Mouse (Mus musculus): ENCODE measurements around the gene Rasgef1c. TPM values are rescaled to one million over a fixed set of nuclear protein-coding genes. Genes with fewer than 3 reads are reported as not detected.

Rasgef1c gene
- polyA plus RNA-seq, 1 experiment from 2014 or later = not detected

DNA sequence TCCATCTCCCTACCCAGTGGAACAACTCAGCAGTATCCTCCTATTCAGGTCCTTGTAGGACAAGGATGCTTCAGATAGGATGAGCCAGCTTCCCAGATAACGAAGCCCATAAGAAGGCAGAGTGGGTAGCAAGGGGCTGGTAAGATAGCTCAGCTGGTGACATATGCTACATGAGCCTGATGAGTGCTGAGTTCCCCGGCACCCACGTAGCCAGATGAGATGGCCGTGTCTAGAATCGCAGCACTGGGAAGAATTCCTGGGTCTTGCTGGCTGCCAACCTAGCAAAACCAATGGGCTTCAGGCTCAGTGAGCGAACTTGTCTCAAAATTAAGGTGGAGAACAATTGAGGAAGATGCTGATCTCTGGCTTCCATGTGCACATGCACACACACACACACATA lies 36.1 kb downstream of the Rasgef1c start:
- WGBS (ENCODE audit: missing documents) = 91% methylated on average over 6 of the region's 6 CpGs
- no peaks in the 10 kb centered on the region for H3K79me2 ChIP-seq (ENCODE audit: inconsistent target)
- no peak overlapping the region for H3K4me3 ChIP-seq (ENCODE audit: inconsistent target)
- H3K36me3 ChIP-seq (ENCODE audit: inconsistent target) = no peaks in the 10 kb centered on the region
- H3K27ac ChIP-seq = no peak overlapping the region

DNA sequence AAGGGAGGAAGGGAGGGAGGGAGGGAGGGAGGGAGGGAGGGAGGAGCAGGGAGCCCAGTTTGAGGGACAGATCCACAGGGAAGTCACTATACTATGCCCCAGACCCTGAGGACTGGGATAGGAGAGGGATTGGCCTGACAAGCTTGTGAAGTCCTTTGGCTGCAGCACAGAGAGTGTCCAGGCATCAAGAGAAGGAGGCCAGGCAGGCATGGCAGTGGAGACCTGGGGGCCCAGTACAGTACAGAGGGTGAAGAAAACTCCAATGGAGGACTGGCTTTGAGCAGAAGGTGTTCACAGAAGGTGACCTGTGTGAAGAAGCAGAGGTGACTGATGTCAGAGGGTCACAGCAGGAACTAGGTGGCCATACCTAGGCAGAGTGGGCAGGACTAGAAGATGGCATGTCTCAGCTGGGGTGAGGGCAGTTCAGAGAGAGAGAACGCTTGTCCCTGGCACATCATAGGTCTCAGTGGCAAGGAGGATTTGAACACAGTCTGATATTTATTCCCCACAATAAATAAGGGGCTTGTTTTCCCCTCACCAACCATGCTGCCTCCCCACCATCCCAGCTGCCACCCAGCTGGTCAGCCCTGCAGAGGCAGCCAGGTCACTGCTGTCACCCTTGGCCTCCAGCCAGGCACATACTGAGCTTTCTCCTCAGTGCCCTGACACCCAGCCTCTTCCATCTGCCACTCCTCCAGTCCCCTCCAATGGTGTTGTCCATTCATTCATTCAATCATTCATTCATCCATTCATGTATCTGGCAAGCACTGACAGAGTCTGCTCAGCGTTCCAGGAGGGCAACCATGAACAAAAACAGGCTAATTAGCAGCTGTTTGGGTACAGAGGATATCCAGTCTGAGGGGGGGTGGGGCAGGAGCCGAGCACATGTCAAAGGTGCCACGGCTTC lies 36.9 kb downstream of the Rasgef1c start:
- WGBS (ENCODE audit: missing documents) = 74% methylated on average over 4 of the region's 4 CpGs
- Histone ChIP-seq H3K36me3 (ENCODE audit: inconsistent target) (no peaks in the 10 kb centered on the region), H3K79me2 (ENCODE audit: inconsistent target) (no peaks in the 10 kb centered on the region)

DNA sequence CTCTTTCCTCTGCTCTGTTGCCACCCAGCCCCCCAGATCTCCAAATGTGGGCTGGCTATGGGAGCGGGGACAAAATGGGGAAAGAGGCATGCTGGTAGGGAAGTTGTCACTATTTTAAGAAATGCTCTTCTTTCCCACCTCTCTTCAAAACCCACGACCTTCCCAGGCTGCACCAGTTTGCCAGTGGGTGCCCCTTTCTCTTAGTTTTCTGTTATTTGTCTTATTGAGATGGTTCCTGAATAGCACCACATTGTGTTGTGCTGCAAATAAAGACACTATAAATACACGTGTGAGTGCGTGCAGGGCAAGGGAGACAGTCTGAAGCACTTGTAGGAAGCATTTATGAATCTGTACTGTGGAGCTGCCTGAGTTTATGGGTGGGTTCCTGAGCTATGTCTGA lies 41.2 kb downstream of the Rasgef1c start:
- Histone ChIP-seq H3K27ac (no peak overlapping the region), H3K79me2 (ENCODE audit: inconsistent target) (no peaks in the 10 kb centered on the region), H3K36me3 (ENCODE audit: inconsistent target) (no peaks in the 10 kb centered on the region), H3K4me3 (ENCODE audit: inconsistent target) (no peak overlapping the region)
- WGBS (ENCODE audit: missing documents) = 53% methylated on average over 4 of the region's 4 CpGs

More for the DNA sequence above, 36.9 kb downstream of the Rasgef1c start:
- no peak overlapping the region for H3K27ac ChIP-seq
- no peak overlapping the region for H3K4me3 ChIP-seq (ENCODE audit: inconsistent target)

DNA sequence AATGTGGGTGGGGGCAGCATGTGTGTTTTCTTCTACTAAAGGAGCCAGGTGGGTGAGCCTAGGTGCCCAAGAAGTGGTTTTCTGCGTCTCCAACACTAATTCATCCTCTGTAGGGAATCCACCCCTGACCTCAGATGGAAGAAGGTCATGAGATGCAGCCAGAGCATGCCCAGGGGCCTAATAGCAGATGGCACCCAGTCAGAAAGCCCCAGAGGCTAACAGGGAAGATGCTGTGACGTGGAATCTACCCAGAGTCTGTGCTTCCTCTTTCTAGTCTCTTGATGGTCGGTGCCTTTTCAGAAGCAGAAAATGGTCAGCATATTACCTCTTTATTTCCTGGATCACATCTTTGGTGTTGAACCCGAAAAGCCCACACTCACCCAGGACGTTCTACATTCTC lies 42.3 kb downstream of the Rasgef1c start:
- Histone ChIP-seq H3K79me2 (ENCODE audit: inconsistent target) (no peaks in the 10 kb centered on the region), H3K36me3 (ENCODE audit: inconsistent target) (no peaks in the 10 kb centered on the region), H3K4me3 (ENCODE audit: inconsistent target) (no peak overlapping the region), H3K27ac (no peak overlapping the region)
- WGBS (ENCODE audit: missing documents) = 54% methylated on average over 5 of the region's 5 CpGs

DNA sequence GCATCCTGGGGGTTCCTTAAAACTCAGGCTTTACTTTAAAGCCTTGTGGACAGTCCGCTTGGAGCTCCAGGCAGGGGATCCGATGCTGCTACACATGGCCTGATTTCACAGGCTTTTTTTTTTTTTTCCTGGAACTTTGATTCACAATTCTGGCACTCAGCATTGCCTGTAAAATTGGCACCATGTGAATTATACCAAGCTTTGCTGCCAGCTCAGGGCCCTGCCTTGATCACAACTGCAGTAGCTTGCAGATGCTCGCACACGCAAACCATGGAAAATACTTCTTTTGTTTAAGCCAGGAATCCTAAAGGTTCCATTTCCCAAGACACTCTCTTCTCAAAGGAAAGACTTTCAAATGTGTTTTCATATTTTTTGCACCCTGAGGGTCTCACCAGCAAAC lies 44.1 kb downstream of the Rasgef1c start:
- Histone ChIP-seq H3K36me3 (ENCODE audit: inconsistent target) (no peaks in the 10 kb centered on the region), H3K27ac (no peak overlapping the region), H3K79me2 (ENCODE audit: inconsistent target) (no peaks in the 10 kb centered on the region), H3K4me3 (ENCODE audit: inconsistent target) (no peak overlapping the region)
- 97% methylated on average over 4 of the region's 4 CpGs for WGBS (ENCODE audit: missing documents)

DNA sequence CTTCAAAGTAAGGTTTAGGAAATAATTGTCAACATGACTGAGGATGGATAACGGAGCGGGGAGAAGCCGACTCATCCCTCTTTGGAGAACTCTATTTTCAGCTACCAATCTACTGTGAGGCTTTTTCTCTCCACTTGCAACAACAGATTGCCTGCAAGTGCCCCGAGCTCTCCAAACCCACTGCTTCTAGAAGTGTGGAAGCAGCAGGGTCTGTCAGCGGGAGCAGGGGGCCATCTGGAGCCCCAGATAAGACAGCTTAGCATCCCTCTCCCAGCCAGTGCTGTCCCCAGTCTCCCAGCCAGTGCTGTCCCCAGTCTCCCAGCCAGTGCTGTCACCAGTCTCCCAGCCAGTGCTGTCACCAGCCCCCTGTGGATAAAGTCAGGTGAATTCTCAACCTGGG lies 48.2 kb downstream of the Rasgef1c start:
- 92% methylated on average over 5 of the region's 5 CpGs for WGBS (ENCODE audit: missing documents)
- Histone ChIP-seq H3K36me3 (ENCODE audit: inconsistent target) (no peaks in the 10 kb centered on the region), H3K79me2 (ENCODE audit: inconsistent target) (no peaks in the 10 kb centered on the region), H3K4me3 (ENCODE audit: inconsistent target) (no peak overlapping the region), H3K27ac (no peak overlapping the region)

DNA sequence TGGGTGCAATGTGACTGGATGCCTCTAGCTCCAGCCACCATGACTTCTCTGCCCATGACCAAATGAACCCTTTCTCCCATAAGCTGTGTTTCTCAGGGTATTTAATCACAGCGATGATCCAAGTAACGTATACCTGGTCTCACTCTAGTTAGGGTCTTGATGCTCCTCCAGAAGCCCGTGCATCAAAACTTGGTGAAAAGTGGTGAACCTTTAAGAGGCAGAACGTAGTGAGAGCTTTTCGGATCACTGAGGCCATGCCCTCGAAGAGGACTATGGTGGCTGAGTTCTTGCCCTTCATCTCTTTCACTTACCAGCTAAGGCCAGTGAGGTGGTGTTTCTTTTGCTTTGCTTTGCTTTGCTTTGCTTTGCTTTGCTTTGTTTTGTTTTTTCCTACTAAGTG lies 52.0 kb downstream of the Rasgef1c start:
- H3K36me3 ChIP-seq (ENCODE audit: inconsistent target) = no peaks in the 10 kb centered on the region
- no peaks in the 10 kb centered on the region for H3K79me2 ChIP-seq (ENCODE audit: inconsistent target)
- H3K27ac ChIP-seq = no peak overlapping the region
- WGBS (ENCODE audit: missing documents) = 95% methylated on average over 6 of the region's 6 CpGs
- no peak overlapping the region for H3K4me3 ChIP-seq (ENCODE audit: inconsistent target)

DNA sequence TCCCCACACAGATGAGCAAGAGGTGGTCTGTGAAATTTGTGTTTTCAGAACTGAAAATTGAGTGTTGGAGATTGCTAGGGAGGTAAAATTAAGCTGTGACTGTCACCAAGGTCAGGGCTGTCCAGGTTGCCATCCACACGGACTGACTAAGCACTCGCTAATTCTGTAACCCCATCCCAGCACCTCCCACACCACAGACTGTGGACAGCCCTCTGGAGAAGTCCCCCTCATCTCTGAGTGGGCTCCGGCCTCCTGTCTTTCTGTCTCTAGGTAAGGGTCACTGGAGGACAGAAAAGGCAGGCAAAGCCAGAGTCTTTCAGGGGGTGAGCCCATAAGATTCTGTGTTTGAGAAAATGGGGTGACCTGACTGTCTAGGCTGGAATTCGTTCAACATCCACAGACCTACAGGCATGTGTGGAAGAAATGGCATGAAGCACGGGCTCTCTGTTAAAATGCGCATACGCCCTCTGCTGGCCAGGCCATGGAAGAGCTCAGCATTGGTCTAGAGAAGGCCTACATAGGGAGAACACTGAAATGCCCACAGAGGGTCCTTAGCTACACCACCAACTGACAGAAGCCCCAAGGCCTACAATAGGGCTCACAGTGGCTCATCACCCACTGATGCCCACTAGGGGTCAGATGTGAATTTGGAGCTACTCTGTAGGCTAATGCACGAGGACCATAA lies 54.1 kb downstream of the Rasgef1c start:
- WGBS (ENCODE audit: missing documents) = 35% methylated on average over 8 of the region's 8 CpGs
- Histone ChIP-seq H3K79me2 (ENCODE audit: inconsistent target) (no peaks in the 10 kb centered on the region), H3K27ac (no peak overlapping the region), H3K4me3 (ENCODE audit: inconsistent target) (no peak overlapping the region), H3K36me3 (ENCODE audit: inconsistent target) (no peaks in the 10 kb centered on the region)

DNA sequence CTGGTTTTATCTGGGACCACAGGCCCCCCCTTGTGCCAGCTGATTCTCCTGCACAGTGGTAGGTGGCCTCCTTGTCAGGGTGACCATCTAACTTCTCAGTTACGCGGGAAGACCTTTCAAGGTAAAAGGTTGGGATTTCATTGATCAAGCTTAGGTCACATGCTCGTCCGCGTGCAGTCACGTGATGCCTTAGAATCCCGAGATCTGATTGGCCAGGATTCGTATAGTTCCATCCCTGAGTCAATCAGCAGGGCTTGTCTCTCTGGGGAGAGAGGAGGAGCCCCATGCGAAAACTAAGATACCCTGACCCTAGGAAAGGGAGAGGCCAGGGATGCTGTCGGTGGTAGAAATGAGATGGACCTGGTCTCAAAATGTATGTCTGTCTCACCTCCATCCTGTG lies 56.4 kb downstream of the Rasgef1c start:
- no peak overlapping the region for H3K27ac ChIP-seq
- 92% methylated on average over 10 of the region's 10 CpGs for WGBS (ENCODE audit: missing documents)
- no peaks in the 10 kb centered on the region for H3K36me3 ChIP-seq (ENCODE audit: inconsistent target)

DNA sequence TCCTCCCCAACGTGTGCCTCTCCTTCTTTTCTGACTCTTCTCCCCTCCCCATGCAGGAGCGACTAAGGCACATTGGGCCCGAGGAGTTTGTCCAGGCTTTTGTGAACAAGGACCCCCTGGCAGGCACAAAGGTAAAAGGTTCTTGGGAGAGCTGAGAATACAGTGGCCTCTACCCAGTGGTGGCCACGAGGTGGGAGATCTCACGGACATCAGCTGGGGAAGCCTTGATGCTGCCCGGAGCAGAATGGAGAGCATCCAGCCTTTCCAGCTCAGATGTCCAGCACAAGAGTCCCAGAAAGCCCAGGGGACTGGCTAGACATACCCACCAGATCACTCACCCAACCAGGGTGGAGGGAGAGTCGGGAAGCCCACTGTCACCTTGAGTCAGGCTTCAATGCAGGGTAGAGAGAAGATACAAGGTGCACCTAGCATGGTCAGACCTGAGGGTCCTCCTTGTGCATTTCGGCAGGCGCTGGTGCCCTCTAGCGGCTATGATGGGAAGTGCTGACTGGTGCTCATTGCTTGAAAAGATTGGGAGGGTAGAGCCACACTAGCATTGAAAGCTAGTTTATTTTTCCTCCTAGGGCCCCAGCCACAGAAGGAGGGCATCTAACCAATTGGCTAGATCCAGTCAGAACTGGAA lies 59.6 kb downstream of the Rasgef1c start:
- Histone ChIP-seq H3K27ac (no peak overlapping the region), H3K36me3 (ENCODE audit: inconsistent target) (no peaks in the 10 kb centered on the region), H3K4me3 (ENCODE audit: inconsistent target) (no peak overlapping the region), H3K79me2 (ENCODE audit: inconsistent target) (no peaks in the 10 kb centered on the region)
- 38% methylated on average over 10 of the region's 10 CpGs for WGBS (ENCODE audit: missing documents)

More for the DNA sequence above, 56.4 kb downstream of the Rasgef1c start:
- Histone ChIP-seq H3K79me2 (ENCODE audit: inconsistent target) (no peaks in the 10 kb centered on the region), H3K4me3 (ENCODE audit: inconsistent target) (no peak overlapping the region)

DNA sequence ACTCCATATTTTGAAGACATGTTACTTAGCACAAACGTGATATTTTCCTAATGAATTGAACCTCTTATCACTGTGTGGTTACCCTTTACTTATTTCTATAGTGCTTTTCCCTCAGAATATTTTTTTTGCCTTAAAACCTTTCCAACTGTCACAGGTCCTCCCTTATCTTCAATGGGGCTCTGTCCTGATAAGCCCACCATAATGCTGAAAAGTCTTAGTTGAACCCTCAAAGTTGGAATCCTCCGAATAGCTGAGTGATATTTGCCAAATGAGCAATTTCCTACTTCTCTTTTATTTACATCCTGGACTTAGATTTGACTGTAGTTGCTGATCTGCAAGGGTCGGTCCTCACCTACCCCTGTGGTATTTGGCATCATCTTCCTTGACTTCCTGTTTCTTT lies 63.7 kb downstream of the Rasgef1c start:
- Histone ChIP-seq H3K27ac (no peak overlapping the region), H3K36me3 (ENCODE audit: inconsistent target) (no peaks in the 10 kb centered on the region), H3K4me3 (ENCODE audit: inconsistent target) (no peak overlapping the region), H3K79me2 (ENCODE audit: inconsistent target) (no peaks in the 10 kb centered on the region)
- 70% methylated on average over 3 of the region's 3 CpGs for WGBS (ENCODE audit: missing documents)

DNA sequence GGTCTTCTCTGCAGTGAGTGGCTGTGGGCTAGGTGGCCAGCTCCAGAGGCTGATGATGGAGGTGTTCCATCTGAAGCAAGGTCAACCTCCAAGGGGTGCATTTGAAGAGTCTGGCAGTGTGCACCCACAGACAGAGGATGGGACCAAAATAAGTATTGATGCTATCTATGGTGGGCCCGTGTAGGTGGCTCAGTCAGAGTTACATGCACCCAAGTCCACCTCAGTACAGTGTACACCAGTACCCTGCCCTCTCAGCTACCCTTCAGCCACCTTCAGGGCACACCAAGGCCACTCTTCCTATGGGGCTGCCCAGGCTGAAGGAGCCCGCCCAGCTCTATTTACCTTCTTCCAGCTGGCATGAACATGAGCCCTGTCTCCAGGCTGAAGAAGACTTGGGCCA lies 68.1 kb downstream of the Rasgef1c start:
- 94% methylated on average over 2 of the region's 2 CpGs for WGBS (ENCODE audit: missing documents)
- no peak overlapping the region for H3K27ac ChIP-seq

DNA sequence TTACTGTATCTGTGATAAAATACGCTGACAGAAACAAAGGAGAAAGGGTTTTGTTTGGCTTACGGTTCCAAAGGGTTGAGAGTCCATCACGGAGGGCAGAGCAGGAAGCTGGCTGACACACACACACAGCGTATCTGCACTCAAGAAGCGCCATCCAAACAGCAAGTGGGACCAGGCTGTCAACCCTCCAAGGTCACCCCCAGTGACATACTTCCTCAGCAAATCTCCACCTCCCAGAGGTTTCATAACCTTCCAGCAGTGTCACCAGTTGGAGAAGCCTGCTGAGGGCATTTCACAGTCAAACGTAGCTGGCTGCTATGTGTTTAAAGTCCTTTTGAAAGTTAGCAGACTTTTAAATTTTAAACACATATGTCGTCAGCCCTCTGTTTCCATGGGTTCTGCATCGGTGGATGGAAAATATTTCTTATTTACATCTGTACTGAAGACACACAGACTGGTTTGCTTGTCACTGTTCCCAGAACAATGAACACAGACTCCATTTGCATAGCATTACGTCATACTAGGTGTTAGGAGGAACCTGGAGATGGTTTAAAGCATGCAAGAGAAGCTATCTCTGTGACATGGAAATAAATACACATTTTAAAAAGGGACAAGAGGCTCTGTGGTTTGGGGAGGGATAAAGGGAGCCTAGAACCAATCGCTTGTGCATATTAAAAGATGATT lies 72.2 kb downstream of the Rasgef1c start:
- H3K27ac ChIP-seq = no peak overlapping the region
- H3K79me2 ChIP-seq (ENCODE audit: inconsistent target) = no peaks in the 10 kb centered on the region
- WGBS (ENCODE audit: missing documents) = 85% methylated on average over 9 of the region's 10 CpGs

More for the DNA sequence above, 68.1 kb downstream of the Rasgef1c start:
- no peaks in the 10 kb centered on the region for H3K36me3 ChIP-seq (ENCODE audit: inconsistent target)
- H3K79me2 ChIP-seq (ENCODE audit: inconsistent target) = no peaks in the 10 kb centered on the region
- no peak overlapping the region for H3K4me3 ChIP-seq (ENCODE audit: inconsistent target)

DNA sequence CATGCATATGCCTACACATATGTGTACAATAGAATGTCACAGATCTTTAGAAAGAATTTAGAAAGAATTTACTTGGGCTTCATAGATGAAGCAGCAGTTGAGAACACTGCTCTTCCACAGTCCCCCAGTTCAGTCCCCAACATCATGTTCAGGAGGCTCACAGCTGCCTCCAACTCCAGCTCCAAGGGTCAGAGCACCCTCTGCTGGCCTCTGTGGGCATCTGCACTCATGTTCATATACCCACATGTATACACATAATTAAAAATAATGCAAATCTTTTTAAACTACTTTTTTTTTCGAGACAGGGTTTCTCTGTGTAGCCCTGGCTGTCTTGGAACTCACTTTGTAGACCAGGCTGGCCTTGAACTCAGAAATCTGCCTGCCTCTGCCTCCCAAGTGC lies 73.0 kb downstream of the Rasgef1c start:
- Histone ChIP-seq H3K36me3 (ENCODE audit: inconsistent target) (no peaks in the 10 kb centered on the region), H3K4me3 (ENCODE audit: inconsistent target) (no peak overlapping the region), H3K27ac (no peak overlapping the region), H3K79me2 (ENCODE audit: inconsistent target) (no peaks in the 10 kb centered on the region)
- 89% methylated on average over 1 of the region's 1 CpGs for WGBS (ENCODE audit: missing documents)

More for the DNA sequence above, 72.2 kb downstream of the Rasgef1c start:
- no peaks in the 10 kb centered on the region for H3K36me3 ChIP-seq (ENCODE audit: inconsistent target)
- no peak overlapping the region for H3K4me3 ChIP-seq (ENCODE audit: inconsistent target)
